Mouse (Mus musculus) midbrain, embryonic 14.5 days (tissue): ENCODE data around the gene Dyrk1a. TPM values are rescaled to one million over a fixed set of nuclear protein-coding genes. Genes with fewer than 3 reads are reported as not detected.

Experiments
- ATAC-seq: fragments of 200-750 bp; cut with Nextera tagmentation; 2 replicates; pipeline ENCODE4 v1.8.0; 2017; ENCODE audit warnings: moderate number of reproducible peaks, moderate library complexity; ENCODE audit not compliant: low FRiP score, low TSS enrichment
- DNase-seq: peaks from one replicate; pipeline ENCODE4 v3.0.0-alpha.2; 2015
- H3K27ac ChIP-seq: fragments of 300-500 bp; sonication (generic); replicated peaks from 2 replicates; pipeline ENCODE4 v1.5.1; 2014; ENCODE audit warnings: mild to moderate bottlenecking, low read depth, low read length, moderate library complexity
- H3K27me3 ChIP-seq: fragments of 300-500 bp; sonication (generic); 2 replicates; pipeline ENCODE4 v1.6.1; 2014; ENCODE audit warnings: low read length, control low read depth, mixed read lengths; ENCODE audit not compliant: control insufficient read depth, insufficient read depth
- H3K36me3 ChIP-seq: fragments of 300-500 bp; sonication (generic); 2 replicates; pipeline ENCODE4 v1.6.1; 2014; ENCODE audit warnings: low read length, control low read depth; ENCODE audit not compliant: control insufficient read depth, insufficient read depth
- H3K4me1 ChIP-seq: fragments of 300-500 bp; sonication (generic); 2 replicates; pipeline ENCODE4 v1.6.1; 2014; ENCODE audit warnings: mild to moderate bottlenecking, antibody characterized with exemption, low read length, control low read depth; ENCODE audit not compliant: control insufficient read depth, insufficient read depth
- H3K4me2 ChIP-seq: fragments of 300-500 bp; sonication (generic); 2 replicates; pipeline ENCODE4 v1.6.1; 2014; ENCODE audit warnings: mild to moderate bottlenecking, low read length, moderate library complexity
- H3K4me3 ChIP-seq: fragments of 300-500 bp; sonication (generic); replicated peaks from 2 replicates; pipeline ENCODE4 v1.5.1; 2014; ENCODE audit warnings: low read depth, low read length
- H3K9ac ChIP-seq: fragments of 300-500 bp; sonication (generic); replicated peaks from 2 replicates; pipeline ENCODE4 v1.6.1; 2014; ENCODE audit warnings: mild to moderate bottlenecking, low read length, moderate library complexity
- H3K9me3 ChIP-seq: fragments of 300-500 bp; sonication (generic); 2 replicates; pipeline ENCODE4 v1.6.1; 2016; ENCODE audit warnings: low read length, control low read depth, mixed read lengths; ENCODE audit not compliant: control insufficient read depth
- WGBS: fragments of 180-500 bp; shearing (Covaris S2); extraction: QIAGEN DNeasy Blood & Tissue Kit; methylation state at CpG from one replicate; pipeline ENCODE4 v1.1.7; 2014; 5-methylcytosine and 5-hydroxymethylcytosine counted together
- polyA plus RNA-seq: library from polyadenylated mRNA; unstranded; fragments of >200 nt; fragmentation: Nextera tagmentation; extraction: Ambion mirVana; gene quantifications from 2 replicates; pipeline ENCODE4 v1.2.1, GENCODE M21; 2014

Dyrk1a gene
- polyA plus RNA-seq, 1 experiment from 2014 or later: 16.8 TPM

DNA sequence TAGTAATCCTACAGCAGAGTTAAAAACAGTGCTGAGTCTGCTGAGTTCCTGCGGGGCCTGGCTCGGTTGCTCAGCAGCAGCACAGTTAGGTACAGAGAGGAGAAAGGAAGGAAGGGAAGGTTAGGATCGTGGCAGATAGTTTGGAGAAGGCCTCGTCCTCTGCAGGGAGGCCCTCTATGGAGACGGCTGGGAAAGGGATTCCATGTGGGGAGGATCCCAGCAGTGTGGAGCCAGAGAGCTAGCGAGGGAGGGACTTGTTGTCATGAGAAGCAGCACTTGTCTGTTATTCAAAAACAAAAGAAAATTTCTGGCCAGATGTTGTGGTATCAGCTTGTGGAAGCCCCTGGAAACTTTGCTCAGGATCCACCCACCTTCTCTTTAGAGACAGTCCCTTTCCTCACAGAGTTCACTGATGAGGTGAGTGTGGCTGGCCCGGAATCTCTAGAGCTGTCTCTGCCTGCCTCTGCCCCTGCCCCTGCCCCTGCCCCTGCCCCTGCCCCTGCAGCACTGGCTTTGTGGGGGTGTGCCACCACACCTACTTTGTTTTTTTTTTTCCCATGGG lies 11.1 kb downstream of the Dyrk1a start:
- peaks cover 18% of the 10 kb centered on the region; the same call in 1 of the 2 replicates for H3K4me1 ChIP-seq
- no peak overlapping the region for H3K9ac ChIP-seq
- no peak overlapping the region for H3K4me3 ChIP-seq
- no peaks in the 10 kb centered on the region for H3K27me3 ChIP-seq
- H3K36me3 ChIP-seq: no peaks in the 10 kb centered on the region
- WGBS: 29% methylated on average over 7 of the region's 7 CpGs
- no peak overlapping the region for H3K27ac ChIP-seq
- no peak for ATAC-seq
- peak; percentile 13 for DNase-seq
- no peaks in the 10 kb centered on the region for H3K9me3 ChIP-seq
- no peak overlapping the region for H3K4me2 ChIP-seq

DNA sequence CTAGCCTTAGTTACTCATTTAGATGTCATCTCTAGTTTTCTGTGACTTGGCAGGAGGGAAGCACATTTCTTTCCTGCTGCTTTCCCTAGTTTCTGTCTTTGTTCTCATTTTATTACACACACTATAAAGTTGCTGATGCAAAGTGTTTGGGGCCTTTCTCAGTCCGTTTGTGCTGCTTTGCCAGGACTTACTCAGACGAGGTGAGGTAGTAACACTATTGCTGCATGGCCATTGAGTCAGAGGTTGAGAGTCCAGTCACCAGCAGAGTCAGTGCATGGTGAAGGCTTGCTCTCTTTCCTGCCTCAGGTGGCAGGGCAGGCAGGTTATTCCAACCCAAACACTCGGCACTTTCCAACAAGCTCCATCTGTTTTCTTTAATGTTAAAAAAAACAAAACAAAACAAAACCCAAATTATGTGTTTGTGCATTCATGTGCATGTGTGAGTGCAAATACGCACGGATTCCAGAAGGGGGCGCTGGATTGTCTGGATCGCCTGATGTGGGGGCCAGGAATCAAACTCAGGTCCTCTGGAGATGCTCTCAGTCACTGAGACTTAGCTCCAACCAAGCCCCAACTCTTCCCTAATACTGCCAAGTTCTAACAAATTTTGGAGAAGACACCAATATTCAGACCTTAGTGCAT lies 16.7 kb downstream of the Dyrk1a start:
- Histone ChIP-seq H3K4me2 (no peak overlapping the region), H3K9ac (no peak overlapping the region), H3K4me1 (peaks cover 27% of the 10 kb centered on the region), H3K36me3 (no peaks in the 10 kb centered on the region), H3K27me3 (no peaks in the 10 kb centered on the region), H3K9me3 (no peaks in the 10 kb centered on the region), H3K4me3 (no peak overlapping the region), H3K27ac (no peak overlapping the region)
- WGBS: 72% methylated on average over 7 of the region's 7 CpGs
- no peak for ATAC-seq
- no peak for DNase-seq

GRCm38 (mm10) chr16:94587461-94587860 lies 17.7 kb downstream of the Dyrk1a start:
- 89% methylated on average over 4 of the region's 4 CpGs for WGBS
- no peak overlapping the region for H3K4me2 ChIP-seq
- H3K4me1 ChIP-seq: peaks cover 27% of the 10 kb centered on the region
- no peak overlapping the region for H3K4me3 ChIP-seq
- no peak for ATAC-seq
- H3K36me3 ChIP-seq: no peaks in the 10 kb centered on the region
- no peak overlapping the region for H3K27ac ChIP-seq
- no peak for DNase-seq
- H3K9me3 ChIP-seq: no peaks in the 10 kb centered on the region
- H3K27me3 ChIP-seq: no peaks in the 10 kb centered on the region
- H3K9ac ChIP-seq: no peak overlapping the region

DNA sequence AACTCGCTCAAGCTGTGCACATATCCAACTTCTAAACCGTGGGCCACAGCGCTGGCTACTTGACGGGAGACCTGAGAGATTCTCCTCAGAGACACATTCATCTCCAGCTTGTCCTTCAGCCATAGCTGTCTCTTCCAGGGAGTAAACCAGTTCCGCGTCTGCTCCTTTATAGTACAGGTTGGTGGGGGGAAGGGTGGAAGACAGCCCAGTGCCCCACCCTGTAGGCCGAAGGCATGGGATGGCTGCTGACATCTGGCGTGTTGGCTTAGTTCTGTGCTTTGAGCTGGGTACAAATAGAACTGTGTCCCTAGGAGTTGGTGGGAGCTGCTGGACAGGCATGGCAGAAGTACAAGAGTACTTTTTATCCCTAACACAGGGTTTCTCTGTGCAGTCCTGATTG lies 18.4 kb downstream of the Dyrk1a start:
- H3K4me3 ChIP-seq: no peak overlapping the region
- no peak for DNase-seq
- ATAC-seq: no peak
- H3K27ac ChIP-seq: no peak overlapping the region
- 82% methylated on average over 8 of the region's 8 CpGs for WGBS
- H3K36me3 ChIP-seq: no peaks in the 10 kb centered on the region
- peaks cover 27% of the 10 kb centered on the region for H3K4me1 ChIP-seq
- no peaks in the 10 kb centered on the region for H3K27me3 ChIP-seq
- no peak overlapping the region for H3K9ac ChIP-seq
- no peak overlapping the region for H3K4me2 ChIP-seq
- no peaks in the 10 kb centered on the region for H3K9me3 ChIP-seq

DNA sequence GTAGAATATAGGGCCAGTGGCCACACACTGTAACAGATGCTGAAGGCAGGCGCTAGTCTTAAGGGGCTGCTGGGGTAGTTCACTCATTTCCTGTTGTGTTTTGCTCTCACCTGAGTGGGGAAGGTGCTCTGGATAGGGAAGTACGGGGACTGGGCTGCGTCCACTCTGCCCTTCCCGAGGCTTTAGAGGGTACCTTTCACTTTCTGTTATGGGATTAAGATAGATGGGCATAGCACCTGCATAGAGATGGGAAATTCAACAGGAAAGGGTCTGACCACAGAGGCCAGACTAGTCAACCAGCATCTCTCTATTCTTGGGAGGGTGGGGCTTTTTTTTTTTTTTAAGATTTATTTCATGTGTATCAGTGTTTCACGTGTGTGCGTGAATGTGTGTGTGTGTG lies 19.2 kb downstream of the Dyrk1a start:
- Histone ChIP-seq H3K27ac (no peak overlapping the region), H3K4me3 (no peak overlapping the region), H3K27me3 (no peaks in the 10 kb centered on the region), H3K36me3 (no peaks in the 10 kb centered on the region), H3K9me3 (no peaks in the 10 kb centered on the region), H3K9ac (no peak overlapping the region), H3K4me2 (no peak overlapping the region), H3K4me1 (peaks cover 27% of the 10 kb centered on the region)
- DNase-seq (no peak), ATAC-seq (no peak)
- 92% methylated on average over 6 of the region's 6 CpGs for WGBS

DNA sequence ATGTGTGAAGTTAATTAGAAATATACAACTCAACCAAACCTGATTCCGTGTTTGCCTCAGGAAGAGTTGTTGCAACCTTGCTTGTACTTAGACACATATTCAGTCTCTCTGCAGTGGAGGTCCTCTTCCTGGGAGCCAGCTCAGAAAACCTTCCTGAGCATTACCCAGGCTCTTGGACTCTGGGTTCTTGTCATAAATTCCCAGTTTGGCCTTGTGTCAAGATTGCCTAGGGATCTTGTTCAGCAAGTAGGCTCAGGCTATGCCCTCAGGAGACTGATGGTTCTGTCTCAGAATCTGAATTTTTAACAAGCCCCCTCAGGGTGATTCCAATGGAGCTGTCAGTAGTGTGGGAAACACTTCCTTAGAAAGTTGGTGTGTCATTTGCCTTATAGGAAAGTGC lies 19.8 kb downstream of the Dyrk1a start:
- H3K4me1 ChIP-seq: peaks cover 27% of the 10 kb centered on the region
- ATAC-seq: no peak

GRCm38 (mm10) chr16:94590214-94590613 lies 20.4 kb downstream of the Dyrk1a start:
- Histone ChIP-seq H3K9ac (no peak overlapping the region), H3K4me3 (no peak overlapping the region), H3K27me3 (no peaks in the 10 kb centered on the region), H3K9me3 (no peaks in the 10 kb centered on the region), H3K36me3 (no peaks in the 10 kb centered on the region), H3K27ac (no peak overlapping the region), H3K4me1 (peaks cover 25% of the 10 kb centered on the region), H3K4me2 (no peak overlapping the region)
- 87% methylated on average over 1 of the region's 1 CpGs for WGBS
- DNase-seq (no peak), ATAC-seq (no peak)

More for the DNA sequence above, 19.8 kb downstream of the Dyrk1a start:
- no peak overlapping the region for H3K4me3 ChIP-seq
- 93% methylated on average over 1 of the region's 1 CpGs for WGBS
- no peak for DNase-seq
- no peaks in the 10 kb centered on the region for H3K27me3 ChIP-seq
- H3K36me3 ChIP-seq: no peaks in the 10 kb centered on the region
- no peak overlapping the region for H3K4me2 ChIP-seq
- H3K9me3 ChIP-seq: no peaks in the 10 kb centered on the region
- H3K27ac ChIP-seq: no peak overlapping the region
- no peak overlapping the region for H3K9ac ChIP-seq

DNA sequence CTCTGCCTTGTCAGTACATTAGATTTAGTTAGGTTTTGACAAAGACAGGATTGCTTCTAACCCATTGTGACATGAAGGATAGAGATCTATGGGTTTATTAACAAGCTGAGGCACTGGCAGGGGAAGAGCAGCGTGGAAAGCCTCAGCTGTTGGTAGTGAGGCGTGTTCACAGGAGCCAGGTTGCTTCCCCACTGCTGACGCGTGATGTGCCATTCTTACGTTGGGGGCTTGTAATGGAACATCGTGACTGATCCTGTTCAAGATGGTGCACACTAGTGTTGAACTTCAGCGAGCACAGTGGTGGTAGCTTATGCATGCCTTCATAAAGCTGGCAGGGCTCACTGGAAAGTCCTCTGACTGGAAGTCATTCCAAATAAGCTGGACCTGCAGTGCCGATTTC lies 21.2 kb downstream of the Dyrk1a start:
- 80% methylated on average over 8 of the region's 8 CpGs for whole genome bisulfite sequencing
- no peak overlapping the region for H3K27ac ChIP-seq
- H3K9ac ChIP-seq: no peak overlapping the region
- ATAC-seq (no peak), DNase-seq (no peak)
- no peak overlapping the region for H3K4me3 ChIP-seq
- H3K36me3 ChIP-seq: no peaks in the 10 kb centered on the region
- H3K4me2 ChIP-seq: no peak overlapping the region
- peaks cover 20% of the 10 kb centered on the region for H3K4me1 ChIP-seq
- no peaks in the 10 kb centered on the region for H3K9me3 ChIP-seq
- H3K27me3 ChIP-seq: no peaks in the 10 kb centered on the region

DNA sequence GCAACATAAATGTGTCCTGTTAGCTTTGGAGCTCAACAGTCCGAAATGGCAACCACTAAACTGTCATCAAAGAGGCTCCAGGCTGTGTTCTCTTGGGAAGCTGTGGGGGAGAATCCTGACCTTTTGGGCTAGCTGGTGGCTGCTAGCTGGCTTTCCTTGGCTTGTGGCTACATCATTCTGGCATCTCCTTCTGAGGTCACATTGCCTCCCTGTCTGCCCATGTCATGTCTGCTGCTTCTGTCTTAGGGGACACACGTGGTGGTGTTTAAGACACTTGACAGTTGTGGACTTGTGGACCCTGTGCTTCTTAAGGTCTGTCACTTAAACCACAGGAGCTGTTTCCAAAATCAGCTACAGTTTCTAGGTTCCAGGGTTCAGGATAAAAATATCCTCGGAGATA lies 21.7 kb downstream of the Dyrk1a start:
- Histone ChIP-seq H3K9ac (no peak overlapping the region), H3K36me3 (no peaks in the 10 kb centered on the region), H3K27ac (no peak overlapping the region), H3K9me3 (no peaks in the 10 kb centered on the region), H3K4me3 (no peak overlapping the region), H3K27me3 (no peaks in the 10 kb centered on the region), H3K4me1 (peaks cover 20% of the 10 kb centered on the region), H3K4me2 (no peak overlapping the region)
- no peak for DNase-seq
- WGBS: 88% methylated on average over 3 of the region's 3 CpGs
- ATAC-seq: no peak
